Mouse (Mus musculus) right cerebral cortex, adult 2 months (tissue): ENCODE measurements at regions not wholly inside any gene's neighbourhood (a gene's known extent, or its start where the extent isn't known, plus 50 kb on each side); places are given as distances from the start of the nearest gene placed in this dataset.
A peak's percentile ranks its signal among the peaks of the same experiment; 100 is the strongest.

Experiments used
- DNase-seq, 2 experiments: peaks; one replicate each; pipeline ENCODE4 v3.0.0; 2021 to 2022; ENCODE audit warnings: low spot score in 2 of 2

- peak in 1 of 2 experiments; percentile 5 for DNase-seq
Observed at GRCm38 (mm10) chr3:126491251-126491913, 104.7 kb upstream of the Camk2d start.

DNA sequence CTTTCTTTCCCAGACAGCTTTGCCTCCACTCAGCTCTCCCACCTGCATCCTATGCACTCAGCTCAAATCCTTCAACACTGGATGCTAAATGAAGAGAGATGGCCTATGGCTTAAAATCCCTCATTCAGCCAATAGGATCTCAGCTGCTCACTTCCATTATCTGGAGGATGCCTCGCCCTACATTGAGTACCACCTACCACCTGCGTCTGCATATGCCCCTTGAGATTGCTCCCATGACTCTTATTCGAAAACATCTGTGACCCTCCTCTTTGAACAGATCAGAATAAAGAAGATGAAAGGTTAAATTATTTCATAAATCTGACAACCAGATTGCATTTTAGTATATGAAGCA, 104.2 kb upstream of the Camk2d start:
- no peak for DNase-seq

DNA sequence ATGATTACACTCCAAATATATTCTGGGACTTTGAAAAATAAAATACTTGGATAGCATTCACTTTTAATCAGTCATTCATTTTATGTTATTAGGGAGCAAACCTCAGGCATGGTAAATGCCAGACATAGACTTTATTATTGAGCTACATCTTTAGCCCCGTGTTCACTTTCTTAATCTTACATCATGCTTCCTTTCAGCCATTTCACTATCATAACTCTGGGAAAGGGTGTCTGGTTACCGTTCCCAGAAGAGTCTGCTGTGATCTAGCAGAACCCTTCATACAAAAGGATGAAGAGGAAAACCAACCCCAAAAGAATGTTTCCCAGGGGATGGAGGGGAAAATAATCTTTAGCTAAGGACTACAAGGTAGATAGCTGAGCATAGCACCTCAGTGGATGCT, 97.3 kb upstream of the Camk2d start:
- no peak for DNase-seq

DNA sequence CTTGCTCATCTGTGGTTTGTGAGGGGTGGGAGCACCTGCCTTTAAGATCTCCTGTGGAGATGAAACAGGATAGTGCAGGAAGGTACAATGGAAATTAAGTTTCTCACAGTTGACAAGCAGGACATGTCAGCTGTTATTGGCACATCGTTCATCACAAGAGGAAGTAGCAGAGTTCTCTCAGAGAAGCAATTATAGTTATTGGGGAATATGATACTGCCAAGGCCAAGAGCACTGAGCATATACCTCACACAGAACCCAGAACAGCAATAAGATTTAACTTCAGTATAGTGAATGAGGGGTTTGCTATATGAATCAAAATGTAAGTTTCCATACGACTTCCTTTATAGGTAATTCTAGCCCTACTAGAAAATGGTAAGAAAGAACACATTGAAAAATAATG, 95.9 kb upstream of the Camk2d start:
- DNase-seq: no peak

DNA sequence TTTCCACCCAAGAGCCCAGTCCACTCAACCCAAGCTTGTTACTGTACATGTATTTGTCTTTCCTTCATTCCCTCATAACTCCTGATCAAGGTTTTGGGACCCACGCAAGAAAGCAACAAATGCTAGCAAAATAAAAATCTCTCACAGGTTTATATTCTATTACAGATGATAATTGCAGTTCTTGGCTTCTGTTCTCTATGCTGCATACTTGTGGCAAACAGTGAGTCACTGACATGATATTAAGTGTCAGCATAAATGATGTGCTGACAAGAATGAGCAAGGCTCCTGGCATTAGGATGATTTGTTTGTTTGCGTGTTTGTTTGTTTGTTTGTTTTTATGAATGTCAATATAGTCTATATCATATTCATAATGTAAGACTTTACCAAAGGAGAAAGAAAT, 94.3 kb upstream of the Camk2d start:
- DNase-seq: no peak

DNA sequence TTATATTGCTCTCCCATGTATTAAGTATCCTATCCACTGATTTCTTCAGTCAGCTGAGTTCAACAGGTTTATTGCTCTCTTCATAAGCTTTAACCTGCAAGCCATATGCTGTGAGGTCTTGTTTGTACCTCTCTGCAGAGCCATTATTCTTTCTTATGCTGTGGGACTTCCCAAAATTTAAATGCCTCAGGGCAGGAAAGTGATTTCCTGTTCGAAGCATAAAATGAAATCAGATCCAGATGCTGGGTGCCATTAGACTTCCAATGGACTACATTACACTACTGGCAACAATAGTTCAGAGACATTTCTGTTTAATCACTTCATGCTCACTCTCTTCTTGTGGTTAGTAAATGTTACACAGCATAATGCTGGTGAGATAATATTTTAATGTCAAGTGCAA, 90.4 kb upstream of the Camk2d start:
- no peak for DNase-seq

DNA sequence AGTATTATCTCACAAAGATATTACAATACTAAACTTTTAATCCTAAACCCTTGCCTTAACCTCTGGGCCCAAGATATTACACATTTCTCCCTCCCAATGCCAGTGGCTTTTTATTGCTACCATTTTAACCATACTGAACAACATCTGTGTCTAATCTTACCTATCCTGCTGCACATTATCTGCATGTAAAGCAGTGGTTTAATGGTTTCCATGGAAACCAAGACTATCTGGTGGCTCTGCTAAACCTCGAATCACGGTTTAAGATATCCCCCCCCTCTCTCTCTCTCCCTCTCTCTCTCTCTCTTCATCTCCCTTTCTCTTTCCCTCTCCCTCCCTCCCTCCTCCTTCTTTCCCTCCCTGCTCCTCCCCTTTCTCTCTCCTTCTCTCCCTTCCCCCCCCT, 81.3 kb upstream of the Camk2d start:
- no peak for DNase-seq

- DNase-seq: no peak
Observed at GRCm38 (mm10) chr3:126534118-126534820, 61.8 kb upstream of the Camk2d start.

GRCm38 (mm10) chr3:126535340-126535739, 60.8 kb upstream of the Camk2d start:
- DNase-seq: no peak

DNA sequence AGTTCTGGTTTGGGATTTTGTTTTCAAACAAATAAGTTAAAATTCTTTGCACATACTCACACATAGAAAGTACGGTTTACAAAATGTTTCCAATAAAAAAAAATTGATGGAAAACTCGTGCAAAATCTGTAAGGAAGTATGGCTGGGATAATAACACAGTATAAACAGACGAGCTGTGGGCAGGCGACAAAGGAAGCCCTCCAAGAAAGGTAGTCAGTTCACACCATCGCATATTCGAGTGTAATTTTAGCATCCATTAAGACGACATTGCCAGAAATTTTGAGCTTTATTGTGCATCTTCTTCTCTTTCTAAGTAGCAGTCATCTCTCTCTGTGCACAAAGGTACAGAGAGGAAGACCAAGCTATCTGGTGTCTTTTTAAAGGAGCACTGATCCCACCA, 57.6 kb upstream of the Camk2d start:
- DNase-seq: peak; percentile 10 to 35

- DNase-seq: peak; percentile 13 to 22
Observed at GRCm38 (mm10) chr3:126541105-126541504, 55.0 kb upstream of the Camk2d start.
